Mouse (Mus musculus): ENCODE measurements around the gene Coq4. TPM values are rescaled to one million over a fixed set of nuclear protein-coding genes. Genes with fewer than 3 reads are reported as not detected.

Coq4 gene
- polyA plus RNA-seq, 1 experiment from 2014 or later, result 34.5 TPM

GRCm38 (mm10) chr2:29839460-29839859 is 52.2 kb downstream of the Coq4 start:
- H3K9me3 ChIP-seq, result no peaks in the 10 kb centered on the region
- peak; percentile 70 for ATAC-seq (ENCODE audit: low FRiP score)
- H3K4me2 ChIP-seq, result no peak overlapping the region
- peaks cover 78% of the 10 kb centered on the region for H3K4me1 ChIP-seq (replicated peaks)
- H3K27ac ChIP-seq, result peak overlapping the region; percentile 89
- WGBS, result 6% methylated on average over 4 of the region's 4 CpGs
- peaks cover 21% of the 10 kb centered on the region for H3K36me3 ChIP-seq
- H3K4me3 ChIP-seq, result no peak overlapping the region
- H3K9ac ChIP-seq, result peak overlapping the region; percentile 20
- no peaks in the 10 kb centered on the region for H3K27me3 ChIP-seq

- ATAC-seq (ENCODE audit: low FRiP score), result peak; percentile 17; the same call in 1 of the 2 replicates
- Histone ChIP-seq H3K27me3 (no peaks in the 10 kb centered on the region), H3K4me3 (0 out of 2 replicates have a peak overlapping the region, but pooled peaks have one; percentile 80), H3K27ac (peak overlapping the region; percentile 97), H3K4me2 (peak overlapping the region; percentile 77), H3K9ac (peak overlapping the region; percentile 97), H3K4me1 (replicated peaks) (peaks cover 82% of the 10 kb centered on the region), H3K36me3 (peaks cover 15% of the 10 kb centered on the region), H3K9me3 (no peaks in the 10 kb centered on the region)
- 18% methylated on average over 9 of the region's 9 CpGs for WGBS
Measured at GRCm38 (mm10) chr2:29843231-29844105, 56.2 kb downstream of the Coq4 start.

GRCm38 (mm10) chr2:29844115-29844514 is 56.8 kb downstream of the Coq4 start:
- Histone ChIP-seq H3K9ac (peak overlapping the region; percentile 97), H3K9me3 (no peaks in the 10 kb centered on the region), H3K4me2 (peak overlapping the region; percentile 77), H3K4me1 (replicated peaks) (peaks cover 82% of the 10 kb centered on the region), H3K27me3 (no peaks in the 10 kb centered on the region), H3K27ac (peak overlapping the region; percentile 97), H3K36me3 (peaks cover 15% of the 10 kb centered on the region), H3K4me3 (peak overlapping the region; percentile 80)
- 18% methylated on average over 2 of the region's 2 CpGs for WGBS
- no peak for ATAC-seq (ENCODE audit: low FRiP score)

GRCm38 (mm10) chr2:29844661-29845060 is 57.4 kb downstream of the Coq4 start:
- peak overlapping the region; percentile 97 for H3K27ac ChIP-seq
- peaks cover 82% of the 10 kb centered on the region for H3K4me1 ChIP-seq (replicated peaks)
- peak overlapping the region; percentile 80 for H3K4me3 ChIP-seq
- H3K9me3 ChIP-seq, result no peaks in the 10 kb centered on the region
- H3K4me2 ChIP-seq, result peak overlapping the region; percentile 77
- H3K27me3 ChIP-seq, result no peaks in the 10 kb centered on the region
- WGBS, result 4% methylated on average over 3 of the region's 3 CpGs
- peak overlapping the region; percentile 97 for H3K9ac ChIP-seq
- peaks cover 15% of the 10 kb centered on the region for H3K36me3 ChIP-seq
- ATAC-seq (ENCODE audit: low FRiP score), result no peak

GRCm38 (mm10) chr2:29845636-29846035 is 58.3 kb downstream of the Coq4 start:
- peak overlapping the region; percentile 77 for H3K4me2 ChIP-seq
- peaks cover 82% of the 10 kb centered on the region for H3K4me1 ChIP-seq (replicated peaks)
- H3K9ac ChIP-seq, result peak overlapping the region; percentile 97
- peak overlapping the region; percentile 97 for H3K27ac ChIP-seq
- H3K9me3 ChIP-seq, result no peaks in the 10 kb centered on the region
- 0 out of 2 replicates have a peak, but pooled peaks have one; percentile 0 for ATAC-seq (ENCODE audit: low FRiP score)
- peaks cover 15% of the 10 kb centered on the region for H3K36me3 ChIP-seq
- H3K4me3 ChIP-seq, result peak overlapping the region; percentile 80
- H3K27me3 ChIP-seq, result no peaks in the 10 kb centered on the region
- 2% methylated on average over 25 of the region's 25 CpGs for WGBS

- Histone ChIP-seq H3K9me3 (no peaks in the 10 kb centered on the region), H3K4me2 (peak overlapping the region; percentile 77), H3K4me1 (replicated peaks) (peaks cover 77% of the 10 kb centered on the region), H3K4me3 (peak overlapping the region; percentile 80), H3K36me3 (peaks cover 14% of the 10 kb centered on the region), H3K9ac (peak overlapping the region; percentile 97), H3K27ac (peak overlapping the region; percentile 97), H3K27me3 (no peaks in the 10 kb centered on the region)
- peak; percentile 47 for ATAC-seq (ENCODE audit: low FRiP score)
- WGBS, result 1% methylated on average over 46 of the region's 47 CpGs
Measured at GRCm38 (mm10) chr2:29846061-29846853, 59.0 kb downstream of the Coq4 start.

GRCm38 (mm10) chr2:29846911-29847310 is 59.6 kb downstream of the Coq4 start:
- 27% methylated on average over 3 of the region's 3 CpGs for WGBS
- no peaks in the 10 kb centered on the region for H3K9me3 ChIP-seq
- H3K4me3 ChIP-seq, result peak overlapping the region; percentile 80
- H3K4me2 ChIP-seq, result peak overlapping the region; percentile 77
- peak overlapping the region; percentile 97 for H3K9ac ChIP-seq
- H3K36me3 ChIP-seq, result peaks cover 12% of the 10 kb centered on the region
- peaks cover 76% of the 10 kb centered on the region for H3K4me1 ChIP-seq (replicated peaks)
- no peak for ATAC-seq (ENCODE audit: low FRiP score)
- H3K27me3 ChIP-seq, result no peaks in the 10 kb centered on the region
- peak overlapping the region; percentile 97 for H3K27ac ChIP-seq

Small RNAs within 50 kb of the gene (microRNA-seq; reads per million reads assigned to microRNA genes)
- gene Mir219a-2, result not detected
- not detected for gene Mir219b

Other genes with a start within 250 kb of the Coq4 start
- 14.3 and 16.1 TPM in 2 replicates for gene Rapgef1, start 167.8 kb upstream of the Coq4 start, polyA plus RNA-seq (2015; fragmentation: Nextera tagmentation; extraction: Ambion mirVana)
- not detected in 2 replicates for gene Gm13420, start 35.8 kb upstream of the Coq4 start, polyA plus RNA-seq (2015; fragmentation: Nextera tagmentation; extraction: Ambion mirVana)
- gene Gm13547, start 28.2 kb upstream of the Coq4 start, polyA plus RNA-seq (2015; fragmentation: Nextera tagmentation; extraction: Ambion mirVana), result not detected in 2 replicates
- gene Trub2, start 1.0 kb downstream of the Coq4 start, polyA plus RNA-seq (2015; fragmentation: Nextera tagmentation; extraction: Ambion mirVana), result 40.0 and 43.0 TPM in 2 replicates
- 32.6 and 33.4 TPM in 2 replicates for gene Slc27a4, start 15.1 kb downstream of the Coq4 start, polyA plus RNA-seq (2015; fragmentation: Nextera tagmentation; extraction: Ambion mirVana)
- gene Urm1, start 32.6 kb downstream of the Coq4 start, polyA plus RNA-seq (2015; fragmentation: Nextera tagmentation; extraction: Ambion mirVana), result 23.5 and 26.8 TPM in 2 replicates
- gene Cercam, start 81.7 kb downstream of the Coq4 start, polyA plus RNA-seq (2015; fragmentation: Nextera tagmentation; extraction: Ambion mirVana), result 23.8 and 24.9 TPM in 2 replicates
- 70.3 and 78.3 TPM in 2 replicates for gene Odf2, start 101.7 kb downstream of the Coq4 start, polyA plus RNA-seq (2015; fragmentation: Nextera tagmentation; extraction: Ambion mirVana)
- 75.2 and 82.1 TPM in 2 replicates for gene Gle1, start 147.9 kb downstream of the Coq4 start, polyA plus RNA-seq (2015; fragmentation: Nextera tagmentation; extraction: Ambion mirVana)
- 192 and 203 TPM in 2 replicates for gene Sptan1, start 178.1 kb downstream of the Coq4 start, polyA plus RNA-seq (2015; fragmentation: Nextera tagmentation; extraction: Ambion mirVana)

Measured in hindbrain, embryonic 13.5 days (tissue).